Mouse (Mus musculus): ENCODE measurements around the gene Msi2.

The Msi2 gene

GRCm38 (mm10) chr11:88718050-88718765 lies at the start of gene Msi2:
Gene Msi2 (minus strand): TSS chr11:88718513.
- in situ Hi-C loops (cut with MboI, MseI) = no loop called here

- in situ Hi-C loops (cut with MboI, MseI) = no loop called here
Observed at GRCm38 (mm10) chr11:88765635-88766034, 47.3 kb upstream of the Msi2 start.

- in situ Hi-C loops (cut with MboI, MseI) = no loop called here
Observed at GRCm38 (mm10) chr11:88763371-88763770, 45.1 kb upstream of the Msi2 start.

GRCm38 (mm10) chr11:88759501-88759900 lies 41.2 kb upstream of the Msi2 start:
- in situ Hi-C loops (cut with MboI, MseI) = no loop called here

- in situ Hi-C loops (cut with MboI, MseI) = no loop called here
Observed at GRCm38 (mm10) chr11:88758402-88758801, 40.1 kb upstream of the Msi2 start.

- in situ Hi-C loops (cut with MboI, MseI) = loop anchor here (5.0 kb wide), 1 partner anchor 78 kb away; no protein-coding TSS in a partner anchor
Observed at GRCm38 (mm10) chr11:88745306-88745705, 27.0 kb upstream of the Msi2 start.

- in situ Hi-C loops (cut with MboI, MseI) = no loop called here
Observed at GRCm38 (mm10) chr11:88739574-88740295, 21.4 kb upstream of the Msi2 start.

- in situ Hi-C loops (cut with MboI, MseI) = no loop called here
Observed at GRCm38 (mm10) chr11:88729363-88729762, 11.1 kb upstream of the Msi2 start.

GRCm38 (mm10) chr11:88728508-88728890 lies 10.2 kb upstream of the Msi2 start:
- in situ Hi-C loops (cut with MboI, MseI) = no loop called here

- in situ Hi-C loops (cut with MboI, MseI) = no loop called here
Observed at GRCm38 (mm10) chr11:88727768-88728507, 9.6 kb upstream of the Msi2 start.

- in situ Hi-C loops (cut with MboI, MseI) = no loop called here
Observed at GRCm38 (mm10) chr11:88721144-88721636, 2.9 kb upstream of the Msi2 start.

GRCm38 (mm10) chr11:88720261-88721143 lies 2.2 kb upstream of the Msi2 start:
- in situ Hi-C loops (cut with MboI, MseI) = no loop called here

- in situ Hi-C loops (cut with MboI, MseI) = no loop called here
Observed at GRCm38 (mm10) chr11:88719601-88720000, 1.3 kb upstream of the Msi2 start.

- in situ Hi-C loops (cut with MboI, MseI) = no loop called here
Observed at GRCm38 (mm10) chr11:88718766-88719595, 668 bp upstream of the Msi2 start.

- in situ Hi-C loops (cut with MboI, MseI) = no loop called here
Observed at GRCm38 (mm10) chr11:88717644-88718049, 666 bp downstream of the Msi2 start.

- in situ Hi-C loops (cut with MboI, MseI) = no loop called here
Observed at GRCm38 (mm10) chr11:88717016-88717643, 1.2 kb downstream of the Msi2 start.

- in situ Hi-C loops (cut with MboI, MseI) = no loop called here
Observed at GRCm38 (mm10) chr11:88716061-88716994, 2.0 kb downstream of the Msi2 start.

- in situ Hi-C loops (cut with MboI, MseI) = no loop called here
Observed at GRCm38 (mm10) chr11:88715299-88715698, 3.0 kb downstream of the Msi2 start.

GRCm38 (mm10) chr11:88714127-88714526 lies 4.2 kb downstream of the Msi2 start:
- in situ Hi-C loops (cut with MboI, MseI) = no loop called here
